ENCODE assay signal across 9 mouse cellular contexts in genomic region chr8:8649944-8650343, GRCm38 (mm10). TPM values are rescaled to one million over a fixed set of nuclear protein-coding genes. Genes with fewer than 3 reads are reported as not detected.
DNase-seq lines count a peak whose midpoint lies in the region; ATAC-seq and TF ChIP-seq lines count a peak whose summit lies in the region.
"Had no signal": no experiment of that assay in that cellular context is flagged by ENCODE, and none has a peak within 500 bp of the region (broad histone marks: within the 10 kb centered on the region; RNA-seq: fewer than 3 reads in every experiment).

No protein-coding gene starts in this region.

- WGBS in kidney, adult 2 months = 72% methylated on average over 8 of the region's 8 CpGs
- 69% methylated on average over 8 of the region's 8 CpGs for WGBS in kidney, embryonic 14.5 days
- WGBS in stomach, embryonic 14.5 days = 42% methylated on average over 8 of the region's 8 CpGs

- no peak for ATAC-seq in kidney, embryonic 14.5 days (ENCODE audit: low FRiP score, low TSS enrichment)
- ATAC-seq in stomach, embryonic 14.5 days (ENCODE audit: insufficient number of reproducible peaks, insufficient read depth, low FRiP score, low read depth) = no peak

- H3K9ac ChIP-seq in kidney, embryonic 14.5 days (ENCODE audit: low read depth, low read length) = no peak overlapping the region
- H3K9ac ChIP-seq in stomach, embryonic 14.5 days (replicated peaks; ENCODE audit: low read depth, low read length) = no peak overlapping the region

- no peaks in the 10 kb centered on the region for H3K27me3 ChIP-seq in kidney, adult 2 months (replicated peaks; ENCODE audit: control insufficient read depth, insufficient read depth, low read length)
- H3K27me3 ChIP-seq in kidney, embryonic 14.5 days (ENCODE audit: control insufficient read depth, insufficient read depth, low read length) = no peaks in the 10 kb centered on the region
- no peaks in the 10 kb centered on the region for H3K27me3 ChIP-seq in stomach, embryonic 14.5 days (ENCODE audit: control insufficient read depth, insufficient read depth, low read length)

- H3K4me3 ChIP-seq in kidney, adult 2 months (ENCODE audit: insufficient read depth, low read depth, low read length) = no peak overlapping the region
- H3K4me3 ChIP-seq in kidney, embryonic 14.5 days (ENCODE audit: low read length) = no peak overlapping the region
- no peak overlapping the region for H3K4me3 ChIP-seq in stomach, embryonic 14.5 days (ENCODE audit: low read depth, low read length)
- H3K4me3 ChIP-seq: myocyte had no signal

- no peak for TF ChIP-seq POLR2A in kidney, adult 2 months (IDR thresholded peaks at IDR 0.05; ENCODE audit: low read depth, low read length)

- H3K36me3 ChIP-seq in kidney, adult 2 months (ENCODE audit: control insufficient read depth, insufficient read depth, low read length) = no peaks in the 10 kb centered on the region
- no peaks in the 10 kb centered on the region for H3K36me3 ChIP-seq in kidney, embryonic 14.5 days (ENCODE audit: control insufficient read depth, insufficient read depth, low read length)
- peaks cover 5% of the 10 kb centered on the region; the same call in 1 of the 2 replicates for H3K36me3 ChIP-seq in stomach, embryonic 14.5 days (ENCODE audit: control insufficient read depth, insufficient read depth, low read length)

- H3K9me3 ChIP-seq in kidney, embryonic 14.5 days (ENCODE audit: control insufficient read depth, low read length) = no peaks in the 10 kb centered on the region
- no peaks in the 10 kb centered on the region for H3K9me3 ChIP-seq in stomach, embryonic 14.5 days (ENCODE audit: control insufficient read depth, low read depth, low read length)

- TF ChIP-seq CTCF in kidney, adult 2 months (conservative IDR thresholded peaks at IDR 0.05; ENCODE audit: insufficient read depth, insufficient read length, low read depth, low read length) = no peak

- DNase-seq in kidney, adult 2 months = peak; percentile 39
- peak; percentile 89 for DNase-seq in brain, adult 2 months (ENCODE audit: low read depth, low spot score)
- peak; percentile 62 to 76 for DNase-seq in frontal cortex, postnatal 14 days (ENCODE audit: low spot score in 2 of 2)
- DNase-seq in left cerebral cortex, adult 11 months (ENCODE audit: low spot score) = peak; percentile 68
- DNase-seq in ovary, adult 18-20 months (ENCODE audit: low spot score) = no peak
- no peak for DNase-seq in urinary bladder, postnatal 25 days (ENCODE audit: low spot score)

- peaks cover 5% of the 10 kb centered on the region; the same call in 1 of the 2 replicates for H3K4me1 ChIP-seq in kidney, adult 2 months (ENCODE audit: control insufficient read depth, insufficient read depth, low read length)
- peaks cover 12% of the 10 kb centered on the region; the same call in 1 of the 2 replicates for H3K4me1 ChIP-seq in kidney, embryonic 14.5 days (ENCODE audit: control insufficient read depth, insufficient read depth, low read length)
- peaks cover 49% of the 10 kb centered on the region; the same call in 1 of the 2 replicates for H3K4me1 ChIP-seq in stomach, embryonic 14.5 days (ENCODE audit: control insufficient read depth, insufficient read depth, low read length)

- no peak overlapping the region for H3K4me2 ChIP-seq in kidney, embryonic 14.5 days (replicated peaks; ENCODE audit: low read depth, low read length)
- H3K4me2 ChIP-seq in stomach, embryonic 14.5 days (replicated peaks; ENCODE audit: low read depth, low read length) = no peak overlapping the region

- no peak overlapping the region for H3K27ac ChIP-seq in kidney, adult 2 months (ENCODE audit: insufficient read depth, low read depth, low read length)
- no peak overlapping the region for H3K27ac ChIP-seq in kidney, embryonic 14.5 days (ENCODE audit: low read depth, low read length)
- H3K27ac ChIP-seq in stomach, embryonic 14.5 days (ENCODE audit: low read length) = peak overlapping the region; percentile 34; the same call in 1 of the 2 replicates

RNA-seq across cellular contexts. Expression of gene Efnb2, which starts 11.1 kb away (rescaled TPM):
- polyA plus RNA-seq in kidney, adult 2 months (2012; rRNA removed) = 31.8 and 44.8 TPM in 2 replicates
- 26.3 and 34.1 TPM in 2 replicates for polyA plus RNA-seq in kidney, embryonic 14.5 days (2014; fragmentation: Nextera tagmentation; extraction: Ambion mirVana)
- 28.6 and 30.4 TPM in 2 replicates for polyA plus RNA-seq in stomach, embryonic 14.5 days (2014; fragmentation: Nextera tagmentation; extraction: Ambion mirVana)

RNA-seq across cellular contexts. Expression of gene Arglu1, which starts 40.4 kb away (rescaled TPM):
- polyA plus RNA-seq in kidney, adult 2 months (2012; rRNA removed) = 16.0 and 20.5 TPM in 2 replicates
- polyA plus RNA-seq in kidney, embryonic 14.5 days (2014; fragmentation: Nextera tagmentation; extraction: Ambion mirVana) = 150 and 183 TPM in 2 replicates
- 151 and 156 TPM in 2 replicates for polyA plus RNA-seq in stomach, embryonic 14.5 days (2014; fragmentation: Nextera tagmentation; extraction: Ambion mirVana)

Comparison
In these comparisons a context has a peak if more than half of its experiments do, and no peak if none do; other contexts are left out.
1. DNase-seq: peak in kidney, adult 2 months (single experiment), brain, adult 2 months (single experiment), frontal cortex, postnatal 14 days (2 of 2) and left cerebral cortex, adult 11 months (single experiment); none in ovary, adult 18-20 months (single experiment) and urinary bladder, postnatal 25 days (single experiment).